Mouse (Mus musculus) megakaryocyte, embryonic 14.5 days (primary cell): ENCODE results near the gene Nhsl2.

ENCODE experiments used
- FLI1 ChIP-seq: IDR thresholded peaks from 2 replicates; pipeline ENCODE4 v1.6.1; 2012; ENCODE audit warnings: low read length, inconsistent platforms, mixed read lengths
- GATA1 ChIP-seq: IDR thresholded peaks from 3 replicates; pipeline ENCODE4 v1.6.1; 2012; ENCODE audit warnings: mixed read lengths, low read length, inconsistent platforms, borderline replicate concordance

- TF ChIP-seq GATA1 (no peak), FLI1 (no peak)
Observed at GRCm38 (mm10) chrX:101979267-101979666, 130.1 kb downstream of the Nhsl2 start.
